Mouse (Mus musculus) limb, embryonic 15.5 days (tissue): ENCODE data around the gene Ccdc194. TPM values are rescaled to one million over a fixed set of nuclear protein-coding genes. Genes with fewer than 3 reads are reported as not detected.

Experiments used
- ATAC-seq: fragments of 200-750 bp; cut with Nextera tagmentation; 2 replicates; pipeline ENCODE4 v1.8.0; 2017; ENCODE audit warnings: low read depth, moderate TSS enrichment; ENCODE audit not compliant: insufficient number of reproducible peaks, low FRiP score, low TSS enrichment
- H3K27ac ChIP-seq: fragments of 300-500 bp; sonication (generic); 2 replicates; pipeline ENCODE4 v1.5.1; 2015; ENCODE audit warnings: moderate library complexity, mild to moderate bottlenecking, inconsistent platforms
- H3K27me3 ChIP-seq: fragments of 300-500 bp; sonication (generic); 2 replicates; pipeline ENCODE4 v1.6.1; 2015; ENCODE audit warnings: inconsistent platforms
- H3K36me3 ChIP-seq: fragments of 300-500 bp; sonication (generic); 2 replicates; pipeline ENCODE4 v1.6.1; 2015; ENCODE audit warnings: inconsistent platforms
- H3K4me1 ChIP-seq: fragments of 300-500 bp; sonication (generic); 2 replicates; pipeline ENCODE4 v1.6.1; 2015; ENCODE audit warnings: inconsistent platforms
- H3K4me2 ChIP-seq: fragments of 300-500 bp; sonication (generic); 2 replicates; pipeline ENCODE4 v1.6.1; 2015; ENCODE audit warnings: mild to moderate bottlenecking, inconsistent platforms
- H3K4me3 ChIP-seq: fragments of 300-500 bp; sonication (generic); 2 replicates; pipeline ENCODE4 v1.5.1; 2015; ENCODE audit warnings: mild to moderate bottlenecking, inconsistent platforms
- H3K9ac ChIP-seq: fragments of 300-500 bp; sonication (generic); 2 replicates; pipeline ENCODE4 v1.6.1; 2015; ENCODE audit warnings: inconsistent platforms
- H3K9me3 ChIP-seq: fragments of 300-500 bp; sonication (generic); 2 replicates; pipeline ENCODE4 v1.6.1; 2016; ENCODE audit warnings: inconsistent platforms
- WGBS: fragments of 180-500 bp; shearing (Covaris S2); methylation state at CpG from one replicate; pipeline ENCODE4 v1.1.7; 2015; 5-methylcytosine and 5-hydroxymethylcytosine counted together
- polyA plus RNA-seq: library from polyadenylated mRNA; unstranded; fragments of >200 nt; fragmentation: Nextera tagmentation; extraction: Ambion mirVana; gene quantifications from 2 replicates; pipeline ENCODE4 v1.2.1, GENCODE M21; 2015

The Ccdc194 gene
- polyA plus RNA-seq, 1 experiment from 2014 or later, result 1.5 TPM

DNA sequence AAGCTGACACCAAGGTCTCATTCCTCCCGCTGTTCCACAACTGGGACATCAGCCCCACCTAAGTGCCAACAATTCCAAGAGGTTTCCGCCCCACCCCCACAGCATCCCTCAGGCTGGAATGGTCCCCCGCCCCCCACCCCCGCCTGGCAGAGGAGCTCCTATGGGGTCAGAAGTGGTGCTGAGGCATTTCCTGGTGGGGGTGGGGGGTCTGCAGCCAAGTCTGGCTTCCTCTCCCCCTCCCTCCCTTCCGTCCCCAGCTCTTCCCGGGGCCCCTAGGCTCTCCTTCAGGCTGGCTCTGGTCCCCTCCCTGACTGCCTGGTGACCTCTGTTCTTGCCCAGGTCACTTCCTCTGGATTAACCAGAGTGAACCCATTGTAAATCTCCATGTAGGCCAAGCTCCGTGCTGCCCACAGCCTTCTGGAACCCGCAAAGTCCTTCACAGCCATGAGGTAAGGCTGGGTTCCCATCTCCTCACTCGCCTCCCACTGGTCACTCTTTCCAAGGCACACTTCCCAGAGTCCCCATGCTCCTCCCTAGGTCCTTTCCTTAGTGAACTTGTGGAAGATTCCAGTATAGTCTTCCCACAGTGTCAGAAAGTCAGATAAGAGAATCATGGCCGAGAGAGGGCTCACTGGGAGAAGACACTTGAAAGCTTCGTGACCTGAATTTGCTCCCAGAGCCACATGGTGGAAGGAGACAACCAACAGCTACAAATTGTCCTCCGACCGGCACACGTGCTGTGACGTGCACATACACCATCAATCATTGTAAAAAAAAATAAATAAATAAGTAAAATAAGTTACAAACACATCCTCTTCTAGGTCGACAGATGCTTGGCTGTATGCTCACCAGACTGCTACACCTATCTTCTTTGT is 26.5 kb downstream of the Ccdc194 start:
- Histone ChIP-seq H3K4me1 (peaks cover 46% of the 10 kb centered on the region), H3K9me3 (no peaks in the 10 kb centered on the region), H3K4me2 (no peak overlapping the region), H3K36me3 (peaks cover 6% of the 10 kb centered on the region), H3K27ac (peak overlapping the region; percentile 22), H3K4me3 (no peak overlapping the region), H3K27me3 (no peaks in the 10 kb centered on the region), H3K9ac (no peak overlapping the region)
- 26% methylated on average over 16 of the region's 16 CpGs for WGBS
- ATAC-seq, result no peak

DNA sequence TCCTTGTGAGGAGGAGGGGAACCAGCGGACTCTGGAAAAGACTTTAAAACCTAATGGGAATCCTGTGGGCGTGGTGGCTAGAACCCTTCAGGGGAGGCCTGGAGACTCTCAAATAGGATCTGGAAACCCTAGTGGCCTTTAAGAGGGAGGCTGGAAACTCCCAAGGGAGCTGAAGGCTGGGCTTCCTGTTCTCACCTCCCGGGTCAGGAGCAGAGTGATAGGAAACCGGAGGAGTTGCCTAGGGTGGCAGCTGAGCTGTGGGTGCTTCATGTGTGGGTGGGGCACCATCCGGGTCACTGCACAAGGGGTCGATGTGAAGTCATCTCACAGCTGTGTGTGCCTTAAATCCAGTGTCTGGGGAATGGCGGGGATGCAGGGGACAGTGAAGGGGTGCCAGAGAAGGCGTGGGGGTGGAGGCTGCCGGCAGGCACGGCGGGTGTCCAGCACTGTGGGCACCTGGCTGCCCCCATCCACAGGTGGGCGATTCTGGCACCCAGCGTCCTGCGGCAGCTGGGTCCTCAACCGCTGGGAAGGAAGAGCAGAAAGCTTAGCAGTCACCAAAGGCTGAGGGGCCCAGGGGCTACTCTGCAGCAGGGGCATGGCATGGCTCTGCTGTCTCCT is 27.5 kb downstream of the Ccdc194 start:
- no peaks in the 10 kb centered on the region for H3K27me3 ChIP-seq
- 16% methylated on average over 15 of the region's 15 CpGs for WGBS
- H3K36me3 ChIP-seq, result peaks cover 14% of the 10 kb centered on the region
- H3K9me3 ChIP-seq, result no peaks in the 10 kb centered on the region
- no peak for ATAC-seq
- H3K4me2 ChIP-seq, result no peak overlapping the region
- no peak overlapping the region for H3K9ac ChIP-seq
- no peak overlapping the region for H3K4me3 ChIP-seq
- peaks cover 46% of the 10 kb centered on the region for H3K4me1 ChIP-seq
- H3K27ac ChIP-seq, result peak overlapping the region; percentile 22

DNA sequence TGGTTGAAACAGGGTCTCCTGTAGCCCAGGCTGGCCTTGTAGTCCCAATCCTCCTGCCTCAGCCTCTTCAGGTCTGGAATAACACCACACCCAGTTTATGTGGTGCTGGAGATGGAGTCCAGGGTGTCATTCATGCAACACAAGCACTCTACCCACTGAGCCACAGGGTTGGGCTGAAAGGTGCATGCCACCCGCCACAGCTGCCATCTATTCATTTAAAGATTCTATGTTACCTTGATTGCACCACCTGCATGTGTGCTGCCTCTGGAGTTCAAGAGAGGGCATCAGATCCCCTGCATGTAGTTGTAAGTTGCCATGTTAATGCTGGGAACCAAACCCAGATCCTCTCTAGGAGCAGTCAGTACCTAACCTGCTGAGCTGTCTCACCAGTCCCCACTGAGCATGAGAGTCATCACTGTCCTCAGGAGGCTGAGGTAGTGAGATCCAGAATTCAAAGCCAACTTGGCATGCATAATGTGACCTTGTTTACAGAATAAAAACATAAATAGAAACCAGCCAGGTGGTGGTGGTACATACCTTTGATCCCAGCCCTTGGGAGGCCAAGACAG is 28.4 kb downstream of the Ccdc194 start:
- no peaks in the 10 kb centered on the region for H3K9me3 ChIP-seq
- peaks cover 46% of the 10 kb centered on the region for H3K4me1 ChIP-seq
- H3K9ac ChIP-seq, result no peak overlapping the region
- H3K4me3 ChIP-seq, result no peak overlapping the region
- ATAC-seq, result no peak
- H3K27ac ChIP-seq, result peak overlapping the region; percentile 43
- no peaks in the 10 kb centered on the region for H3K27me3 ChIP-seq
- peaks cover 22% of the 10 kb centered on the region for H3K36me3 ChIP-seq
- 93% methylated on average over 1 of the region's 1 CpGs for WGBS
- no peak overlapping the region for H3K4me2 ChIP-seq

DNA sequence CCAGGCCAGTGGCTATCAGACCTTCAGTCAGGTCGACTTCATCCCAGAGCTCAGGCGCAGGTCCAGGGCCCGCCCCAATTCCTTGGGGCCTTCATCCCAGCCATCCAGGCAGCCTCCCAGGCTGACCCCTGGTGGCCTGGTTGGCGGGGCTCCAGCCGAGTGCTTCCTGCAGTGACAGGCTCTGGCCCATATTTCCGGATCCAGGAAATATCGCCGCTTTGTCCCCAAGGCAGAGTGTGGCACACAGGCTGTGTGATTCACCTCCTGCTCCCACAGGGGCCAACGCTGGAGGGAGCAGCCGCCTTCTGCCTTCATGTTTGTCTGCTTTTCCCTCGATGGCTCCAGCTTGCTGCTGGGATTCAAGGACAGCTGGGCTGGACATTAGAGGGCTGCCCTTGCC is 29.0 kb downstream of the Ccdc194 start:
- no peak overlapping the region for H3K4me2 ChIP-seq
- no peaks in the 10 kb centered on the region for H3K27me3 ChIP-seq
- no peak for ATAC-seq
- H3K27ac ChIP-seq, result peak overlapping the region; percentile 67
- peaks cover 46% of the 10 kb centered on the region for H3K4me1 ChIP-seq
- 39% methylated on average over 11 of the region's 11 CpGs for WGBS
- no peak overlapping the region for H3K4me3 ChIP-seq
- H3K9ac ChIP-seq, result no peak overlapping the region
- H3K9me3 ChIP-seq, result no peaks in the 10 kb centered on the region
- peaks cover 28% of the 10 kb centered on the region for H3K36me3 ChIP-seq

DNA sequence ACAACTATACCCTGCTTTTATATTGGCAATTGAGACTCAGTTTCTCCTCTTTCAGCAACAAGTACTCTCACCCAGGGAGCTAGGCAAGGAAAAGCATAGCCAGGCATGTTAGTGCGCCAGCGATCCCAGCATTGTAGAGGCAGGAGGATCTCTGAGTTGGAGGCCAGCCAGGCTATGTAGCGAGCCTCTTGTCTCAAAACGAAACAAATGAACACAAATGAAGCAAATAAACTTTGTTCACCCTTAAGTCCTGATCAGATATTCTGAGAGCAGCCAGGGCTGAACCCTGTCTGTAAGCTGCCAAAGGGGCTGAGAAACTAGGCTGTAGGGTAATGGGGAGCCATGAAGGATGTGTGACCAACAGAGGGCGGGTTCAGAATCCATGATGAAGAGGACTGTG is 29.7 kb downstream of the Ccdc194 start:
- H3K27ac ChIP-seq, result peak overlapping the region; percentile 67
- no peak overlapping the region for H3K9ac ChIP-seq
- no peaks in the 10 kb centered on the region for H3K27me3 ChIP-seq
- H3K4me2 ChIP-seq, result no peak overlapping the region
- ATAC-seq, result no peak
- no peak overlapping the region for H3K4me3 ChIP-seq
- peaks cover 34% of the 10 kb centered on the region for H3K36me3 ChIP-seq
- 91% methylated on average over 5 of the region's 5 CpGs for WGBS
- H3K9me3 ChIP-seq, result no peaks in the 10 kb centered on the region
- peaks cover 46% of the 10 kb centered on the region for H3K4me1 ChIP-seq

DNA sequence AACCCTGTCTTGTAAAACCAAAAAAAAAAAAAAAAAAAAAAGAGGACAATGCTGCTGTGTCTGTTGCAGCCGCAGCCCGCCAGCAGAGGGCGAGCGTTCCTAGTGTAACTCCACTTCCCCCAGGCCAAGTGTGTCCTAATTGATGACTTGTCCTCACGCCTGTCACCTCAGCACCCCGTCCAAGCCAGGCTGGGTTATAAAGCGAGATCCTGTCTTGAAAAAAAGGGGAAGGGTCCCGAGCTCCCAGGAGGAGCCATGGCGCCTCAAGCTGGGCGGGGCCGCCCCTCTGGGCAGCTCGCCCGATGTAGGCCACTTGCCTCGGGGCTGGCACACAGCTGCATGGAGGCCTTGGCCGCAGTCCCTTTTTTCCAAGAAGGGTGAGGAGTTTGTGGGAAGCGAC is 30.5 kb downstream of the Ccdc194 start:
- WGBS, result 9% methylated on average over 15 of the region's 16 CpGs
- H3K9me3 ChIP-seq, result no peaks in the 10 kb centered on the region
- no peaks in the 10 kb centered on the region for H3K27me3 ChIP-seq
- H3K27ac ChIP-seq, result peak overlapping the region; percentile 63; the same call in 1 of the 2 replicates
- peaks cover 44% of the 10 kb centered on the region for H3K4me1 ChIP-seq
- H3K4me3 ChIP-seq, result 0 out of 2 replicates have a peak overlapping the region, but pooled peaks have one; percentile 8
- no peak overlapping the region for H3K9ac ChIP-seq
- peaks cover 42% of the 10 kb centered on the region for H3K36me3 ChIP-seq
- ATAC-seq, result peak; percentile 56
- H3K4me2 ChIP-seq, result peak overlapping the region; percentile 39

DNA sequence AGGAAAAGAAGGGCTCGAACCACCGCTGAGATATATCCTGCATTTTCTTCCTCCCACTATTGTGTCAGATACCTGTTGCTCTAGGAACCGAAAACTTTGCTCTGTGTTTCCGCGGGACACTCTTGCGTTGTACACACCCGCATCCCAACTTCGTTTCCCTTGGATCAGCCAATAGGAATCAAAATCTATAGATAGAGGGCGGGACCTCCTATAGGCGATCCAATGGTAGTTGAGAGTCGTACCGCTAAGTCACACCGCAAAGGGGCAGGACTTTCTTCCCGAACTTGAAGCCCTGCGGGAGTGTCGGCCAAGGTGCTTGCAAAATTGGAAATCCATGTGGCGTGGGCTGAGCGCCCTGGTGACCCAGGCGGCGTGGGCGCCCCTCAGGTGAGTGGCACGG is 37.1 kb downstream of the Ccdc194 start:
- H3K36me3 ChIP-seq, result peaks cover 34% of the 10 kb centered on the region
- under 1% methylated on average over 22 of the region's 22 CpGs for WGBS
- ATAC-seq, result peak; percentile 87

DNA sequence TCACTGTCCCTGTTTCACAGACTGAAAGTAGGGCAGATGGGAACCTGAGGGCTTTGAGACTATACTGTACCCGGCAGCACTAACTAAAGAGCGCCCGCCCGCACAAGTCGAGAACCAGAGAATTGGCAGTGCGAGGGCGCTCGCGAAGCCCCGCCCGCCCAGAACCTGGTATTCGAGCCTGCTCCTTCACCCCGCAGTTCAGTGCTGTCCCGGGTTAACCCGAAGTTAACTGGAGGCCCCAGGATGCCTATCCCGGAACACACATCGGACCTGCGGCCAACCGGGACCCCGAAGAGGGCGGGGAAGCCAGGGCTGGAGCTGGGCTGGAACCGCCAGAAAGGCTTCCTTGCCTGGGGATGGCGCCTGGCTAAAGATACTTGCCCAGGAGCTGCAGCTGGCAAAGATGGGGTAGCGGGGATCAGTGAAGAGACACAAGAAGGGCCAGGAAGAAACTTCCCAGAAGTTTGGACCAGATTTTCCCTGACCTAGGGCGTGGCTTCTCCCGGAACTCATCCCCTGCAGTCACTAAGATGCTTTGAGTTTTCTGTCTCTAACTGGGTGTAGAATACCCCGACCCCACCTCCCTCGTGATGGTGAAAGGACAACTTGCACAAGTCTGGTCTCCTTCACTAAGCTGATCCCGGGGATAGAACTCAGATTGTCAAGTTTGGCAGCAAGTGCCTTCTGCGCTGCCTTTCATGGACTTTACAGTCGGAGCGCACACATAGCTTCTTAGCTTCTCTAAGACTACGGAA is 37.6 kb downstream of the Ccdc194 start, which contains the start of gene Gtpbp3:
Gene Gtpbp3 (plus strand): TSS at position 413 of the 755 bp plus-strand sequence.
- under 1% methylated on average over 33 of the region's 33 CpGs for WGBS
- Histone ChIP-seq H3K27ac (peak within 1 kb of the TSS; percentile 94), H3K4me1 (peaks cover 37% of the 10 kb centered on the region), H3K4me2 (peak within 1 kb of the TSS; percentile 97), H3K27me3 (no peaks in the 10 kb centered on the region), H3K4me3 (peak within 1 kb of the TSS; percentile 74), H3K9ac (peak within 1 kb of the TSS; percentile 67), H3K36me3 (peaks cover 30% of the 10 kb centered on the region), H3K9me3 (no peaks in the 10 kb centered on the region)
- ATAC-seq, result no peak; the same call in 1 of the 2 replicates

More for the DNA sequence above, 37.1 kb downstream of the Ccdc194 start:
- peak overlapping the region; percentile 94 for H3K27ac ChIP-seq
- peak overlapping the region; percentile 97 for H3K4me2 ChIP-seq
- H3K9me3 ChIP-seq, result no peaks in the 10 kb centered on the region
- peak overlapping the region; percentile 74 for H3K4me3 ChIP-seq
- peak overlapping the region; percentile 67 for H3K9ac ChIP-seq
- H3K4me1 ChIP-seq, result peaks cover 37% of the 10 kb centered on the region
- H3K27me3 ChIP-seq, result no peaks in the 10 kb centered on the region

DNA sequence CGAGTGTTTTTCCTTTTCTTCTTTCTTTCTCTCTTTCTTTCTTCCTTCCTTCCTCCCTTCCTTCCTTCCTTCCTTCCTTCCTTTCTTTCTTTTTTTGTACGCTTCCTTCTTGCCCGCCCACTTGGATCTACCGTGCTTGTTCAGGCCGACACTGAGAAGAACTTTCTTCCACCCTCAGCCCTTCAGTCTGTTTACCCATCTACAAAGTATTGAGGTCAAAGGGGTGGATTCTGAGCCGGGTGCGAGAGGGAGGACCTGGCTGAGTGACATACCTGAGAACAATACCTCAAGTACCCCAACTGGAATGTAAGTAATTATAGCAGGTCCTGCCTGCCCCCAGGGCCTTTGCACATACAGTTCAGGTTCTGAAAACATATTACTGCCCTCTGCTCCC is 39.4 kb downstream of the Ccdc194 start:
- Histone ChIP-seq H3K9ac (no peak overlapping the region), H3K27me3 (no peaks in the 10 kb centered on the region), H3K27ac (0 out of 2 replicates have a peak overlapping the region, but pooled peaks have one; percentile 38), H3K4me2 (peak overlapping the region; percentile 88), H3K4me3 (peak overlapping the region; percentile 73), H3K9me3 (no peaks in the 10 kb centered on the region), H3K4me1 (peaks cover 37% of the 10 kb centered on the region), H3K36me3 (peaks cover 23% of the 10 kb centered on the region)
- no peak for ATAC-seq
- WGBS, result 12% methylated on average over 7 of the region's 7 CpGs

DNA sequence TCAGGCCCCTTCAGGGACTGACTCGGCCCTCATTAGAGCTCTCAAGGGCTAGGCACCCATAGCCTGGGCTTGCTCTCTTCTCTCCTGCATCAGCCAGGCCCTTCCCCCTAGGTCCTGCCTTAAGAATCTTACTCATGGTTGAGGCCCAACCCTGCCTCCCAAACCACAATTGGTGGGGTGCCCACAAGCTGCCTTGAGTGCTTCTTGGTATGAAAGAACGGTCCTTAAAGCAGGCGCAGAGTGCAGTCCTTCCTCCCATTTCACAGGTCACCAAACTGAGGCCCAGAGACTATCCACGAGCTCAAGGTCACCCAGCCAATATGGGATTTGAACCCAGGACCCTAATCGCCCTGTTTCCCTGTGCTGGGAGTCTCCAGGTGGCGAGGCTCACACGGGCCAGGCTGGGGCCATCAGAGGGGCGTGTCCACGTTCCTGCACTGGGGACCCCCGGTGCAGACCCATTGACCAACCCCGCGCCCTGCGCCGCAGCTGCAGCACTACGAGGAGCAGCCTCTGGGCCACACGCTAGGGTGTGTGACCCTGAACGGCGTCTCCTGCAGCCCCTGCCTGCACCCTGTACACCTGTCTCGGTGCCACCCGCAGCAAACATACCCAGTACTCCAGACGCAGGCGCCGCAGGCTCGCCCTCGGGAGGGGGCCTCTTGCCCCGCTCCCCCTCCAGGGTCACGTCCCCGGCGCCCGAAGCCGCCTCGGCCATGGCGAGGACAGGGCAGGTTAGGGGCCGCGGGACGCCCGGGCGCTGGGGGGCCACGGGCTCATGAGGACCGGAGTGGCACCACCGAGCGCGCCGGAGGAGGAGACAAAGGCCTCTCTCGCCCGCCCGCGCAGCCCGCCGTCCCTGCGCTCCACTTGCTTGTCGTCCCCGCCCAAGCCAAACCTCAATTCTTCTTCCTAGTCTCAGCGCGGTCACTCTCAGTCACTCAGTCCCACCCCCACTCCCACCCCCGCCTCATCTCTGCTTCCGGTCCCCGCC is 40.1 kb downstream of the Ccdc194 start, which contains the start of gene Ano8:
Gene Ano8 (minus strand): TSS at position 822 of the 994 bp plus-strand sequence.
- no peaks in the 10 kb centered on the region for H3K27me3 ChIP-seq
- H3K9ac ChIP-seq, result peak within 1 kb of the TSS; percentile 81
- WGBS, result 5% methylated on average over 53 of the region's 58 CpGs
- H3K4me2 ChIP-seq, result peak within 1 kb of the TSS; percentile 88
- peak; percentile 22; the same call in 1 of the 2 replicates for ATAC-seq
- peak within 1 kb of the TSS; percentile 73 for H3K4me3 ChIP-seq
- no peaks in the 10 kb centered on the region for H3K9me3 ChIP-seq
- peaks cover 23% of the 10 kb centered on the region for H3K36me3 ChIP-seq
- peaks cover 37% of the 10 kb centered on the region for H3K4me1 ChIP-seq
- H3K27ac ChIP-seq, result 0 out of 2 replicates have a peak within 1 kb of the TSS, but pooled peaks have one; percentile 48
